Mouse (Mus musculus) lung, embryonic 14.5 days (tissue): Measurements from ENCODE around the gene Fyn. TPM values are rescaled to one million over a fixed set of nuclear protein-coding genes. Genes with fewer than 3 reads are reported as not detected.
A peak's percentile ranks its signal among the peaks of the same experiment; 100 is the strongest.

Experiments used
- ATAC-seq: fragments of 200-750 bp; cut with Nextera tagmentation; 2 replicates; pipeline ENCODE4 v1.8.0; 2017; ENCODE audit warnings: mild to moderate bottlenecking, moderate TSS enrichment, moderate library complexity; ENCODE audit not compliant: insufficient read depth
- DNase-seq: peaks from one replicate; pipeline ENCODE4 v3.0.0-alpha.2; 2015
- H3K27ac ChIP-seq: fragments of 300-500 bp; sonication (generic); 2 replicates; pipeline ENCODE4 v1.5.1; 2014; ENCODE audit warnings: low read depth, mild to moderate bottlenecking, moderate library complexity
- H3K27me3 ChIP-seq: fragments of 300-500 bp; sonication (generic); 2 replicates; pipeline ENCODE4 v1.6.1; 2014; ENCODE audit warnings: low read length, control low read depth; ENCODE audit not compliant: insufficient read depth
- H3K36me3 ChIP-seq: fragments of 300-500 bp; sonication (generic); 2 replicates; pipeline ENCODE4 v1.6.1; 2014; ENCODE audit warnings: control low read depth; ENCODE audit not compliant: insufficient read depth
- H3K4me1 ChIP-seq: fragments of 300-500 bp; sonication (generic); 2 replicates; pipeline ENCODE4 v1.6.1; 2014; ENCODE audit warnings: antibody characterized with exemption, control low read depth; ENCODE audit not compliant: insufficient read depth
- H3K4me2 ChIP-seq: fragments of 300-500 bp; sonication (generic); 2 replicates; pipeline ENCODE4 v1.6.1; 2014; ENCODE audit warnings: mild to moderate bottlenecking
- H3K4me3 ChIP-seq: fragments of 300-500 bp; sonication (generic); 2 replicates; pipeline ENCODE4 v1.5.1; 2014; ENCODE audit warnings: low read depth, low read length
- H3K9ac ChIP-seq: fragments of 300-500 bp; sonication (generic); 2 replicates; pipeline ENCODE4 v1.6.1; 2014
- H3K9me3 ChIP-seq: fragments of 300-500 bp; sonication (generic); 2 replicates; pipeline ENCODE4 v1.6.1; 2016; ENCODE audit warnings: low read depth, low read length, control low read depth
- CTCF ChIP-seq: IDR thresholded peaks from 2 replicates; pipeline ENCODE4 v1.5.1; 2016; ENCODE audit warnings: antibody characterized with exemption, low read depth
- WGBS: fragments of 180-500 bp; shearing (Covaris S2); extraction: QIAGEN DNeasy Blood & Tissue Kit; methylation state at CpG from one replicate; pipeline ENCODE4 v1.1.7; 2014; 5-methylcytosine and 5-hydroxymethylcytosine counted together
- polyA plus RNA-seq: library from polyadenylated mRNA; unstranded; fragments of >200 nt; fragmentation: Nextera tagmentation; extraction: Ambion mirVana; gene quantifications from 2 replicates; pipeline ENCODE4 v1.2.1, GENCODE M21; 2014

Fyn gene
- polyA plus RNA-seq, 1 experiment from 2014 or later: 30.3 TPM

DNA sequence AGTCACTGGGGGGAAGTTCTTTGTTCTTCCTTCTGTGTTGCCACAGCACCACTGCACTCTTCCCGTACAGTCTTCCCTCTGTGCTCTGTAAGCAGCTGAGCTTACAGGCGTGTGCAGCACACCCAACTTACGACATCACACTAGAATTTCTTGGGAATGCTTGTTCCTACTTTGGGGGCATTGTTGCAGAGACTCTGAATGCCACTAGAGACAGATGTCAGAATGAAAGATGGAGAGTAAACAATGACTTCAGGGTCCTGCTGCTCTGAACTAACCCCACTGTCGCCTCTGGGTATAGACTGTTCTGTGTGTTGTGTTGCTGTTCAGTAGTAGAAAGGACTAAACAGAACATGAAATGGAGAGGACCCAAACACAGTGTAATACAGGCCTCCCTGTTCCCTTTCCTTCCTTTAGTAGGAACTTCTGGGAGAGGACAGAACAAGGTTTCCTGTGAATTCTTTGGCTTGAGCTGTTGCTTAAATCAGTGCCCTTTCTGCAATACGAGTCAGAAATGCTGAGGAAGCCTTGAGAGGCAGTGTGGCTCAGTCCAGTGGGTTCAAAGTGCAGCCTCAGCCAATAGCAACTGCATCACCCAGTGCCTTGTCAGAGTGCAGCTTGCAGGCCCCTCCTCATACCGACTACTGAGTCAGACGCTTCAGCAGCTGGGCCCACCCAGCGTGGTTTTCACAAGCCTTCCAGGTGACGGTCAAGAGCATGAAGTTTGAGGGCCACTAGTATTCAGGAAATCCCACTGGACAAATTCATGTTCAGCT, 121.9 kb downstream of the Fyn start:
- Histone ChIP-seq H3K9me3 (no peaks in the 10 kb centered on the region), H3K4me2 (no peak overlapping the region), H3K4me3 (no peak overlapping the region), H3K27ac (peak overlapping the region; percentile 42; the same call in 1 of the 2 replicates), H3K27me3 (no peaks in the 10 kb centered on the region), H3K36me3 (no peaks in the 10 kb centered on the region), H3K9ac (no peak overlapping the region), H3K4me1 (peaks cover 32% of the 10 kb centered on the region; the same call in 1 of the 2 replicates)
- no peak for DNase-seq
- 41% methylated on average over 9 of the region's 9 CpGs for WGBS
- ATAC-seq: peak; percentile 30
- no peak for TF ChIP-seq CTCF

DNA sequence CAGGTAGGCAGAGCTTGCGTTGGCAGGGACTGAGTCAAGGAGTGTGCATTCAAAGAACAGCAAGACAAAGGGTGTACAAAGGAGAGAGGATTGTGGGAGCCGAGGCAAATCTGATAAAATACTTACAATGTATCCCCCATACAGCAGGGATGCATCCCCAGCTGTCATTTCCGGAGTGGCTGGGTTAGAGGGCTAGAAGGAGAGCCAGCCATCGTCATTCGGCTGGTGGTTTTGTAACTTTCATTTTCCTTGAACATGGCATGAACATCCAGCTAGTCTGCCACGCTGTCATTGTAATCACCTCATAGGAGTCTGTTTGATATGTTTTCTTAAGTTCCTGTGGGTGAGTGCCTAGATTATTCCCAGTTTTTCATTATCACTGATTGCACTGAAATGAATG, 123.5 kb downstream of the Fyn start:
- peaks cover 17% of the 10 kb centered on the region; the same call in 1 of the 2 replicates for H3K4me1 ChIP-seq
- no peak for DNase-seq
- H3K9me3 ChIP-seq: no peaks in the 10 kb centered on the region
- no peaks in the 10 kb centered on the region for H3K36me3 ChIP-seq
- H3K9ac ChIP-seq: no peak overlapping the region
- H3K27me3 ChIP-seq: no peaks in the 10 kb centered on the region
- no peak overlapping the region for H3K4me2 ChIP-seq
- no peak for TF ChIP-seq CTCF
- 68% methylated on average over 6 of the region's 6 CpGs for WGBS
- ATAC-seq: no peak
- no peak overlapping the region for H3K4me3 ChIP-seq
- no peak overlapping the region for H3K27ac ChIP-seq

DNA sequence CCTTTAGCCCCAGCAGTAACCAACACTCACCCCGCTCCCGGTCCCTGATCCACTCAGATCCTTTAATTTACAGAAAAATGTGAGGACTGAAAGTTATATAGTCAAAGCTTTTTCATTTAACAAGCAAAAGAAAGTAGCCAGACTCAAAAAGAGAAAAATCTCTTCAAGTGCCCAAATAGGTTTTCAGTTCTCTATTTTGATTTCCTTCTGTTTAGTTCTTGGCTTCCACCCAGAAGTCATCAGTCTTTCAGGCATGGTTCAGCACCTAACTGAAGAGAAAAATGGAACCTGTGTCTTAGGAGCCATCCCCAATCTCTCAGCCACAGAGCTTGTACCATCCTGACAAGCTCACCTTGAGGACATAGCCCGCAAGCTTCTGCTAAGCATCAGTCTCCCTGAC, 124.4 kb downstream of the Fyn start:
- Histone ChIP-seq H3K36me3 (no peaks in the 10 kb centered on the region), H3K9ac (no peak overlapping the region), H3K4me2 (no peak overlapping the region), H3K27me3 (no peaks in the 10 kb centered on the region), H3K9me3 (no peaks in the 10 kb centered on the region), H3K4me3 (no peak overlapping the region), H3K4me1 (peaks cover 11% of the 10 kb centered on the region; the same call in 1 of the 2 replicates), H3K27ac (no peak overlapping the region)
- ATAC-seq (no peak), DNase-seq (no peak)
- 82% methylated on average over 3 of the region's 3 CpGs for WGBS
- no peak for TF ChIP-seq CTCF

DNA sequence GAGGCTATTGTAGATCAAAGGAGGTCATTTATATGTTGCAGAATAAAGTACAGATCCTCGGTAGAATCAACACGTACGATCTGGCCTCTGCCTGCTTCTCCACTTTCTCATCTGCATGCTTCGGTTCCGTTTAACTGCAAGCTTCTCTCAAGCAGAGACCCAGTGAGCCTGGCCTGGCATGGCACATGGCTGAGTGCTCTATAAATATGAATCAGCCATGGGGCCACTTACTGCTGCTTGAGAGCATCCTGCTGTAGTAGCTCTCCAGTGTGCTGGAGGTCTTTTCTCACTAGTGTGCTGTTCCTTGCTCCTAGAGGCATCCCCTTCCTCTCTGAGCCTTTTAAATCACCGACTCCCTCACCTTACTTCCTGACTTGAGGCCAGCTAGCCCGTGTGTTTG, 130.0 kb downstream of the Fyn start:
- Histone ChIP-seq H3K4me1 (peaks cover 25% of the 10 kb centered on the region), H3K4me3 (no peak overlapping the region), H3K4me2 (no peak overlapping the region), H3K9ac (no peak overlapping the region), H3K9me3 (no peaks in the 10 kb centered on the region), H3K27me3 (no peaks in the 10 kb centered on the region), H3K27ac (no peak overlapping the region), H3K36me3 (no peaks in the 10 kb centered on the region)
- TF ChIP-seq CTCF: no peak
- 41% methylated on average over 7 of the region's 7 CpGs for WGBS
- ATAC-seq (no peak), DNase-seq (no peak)

DNA sequence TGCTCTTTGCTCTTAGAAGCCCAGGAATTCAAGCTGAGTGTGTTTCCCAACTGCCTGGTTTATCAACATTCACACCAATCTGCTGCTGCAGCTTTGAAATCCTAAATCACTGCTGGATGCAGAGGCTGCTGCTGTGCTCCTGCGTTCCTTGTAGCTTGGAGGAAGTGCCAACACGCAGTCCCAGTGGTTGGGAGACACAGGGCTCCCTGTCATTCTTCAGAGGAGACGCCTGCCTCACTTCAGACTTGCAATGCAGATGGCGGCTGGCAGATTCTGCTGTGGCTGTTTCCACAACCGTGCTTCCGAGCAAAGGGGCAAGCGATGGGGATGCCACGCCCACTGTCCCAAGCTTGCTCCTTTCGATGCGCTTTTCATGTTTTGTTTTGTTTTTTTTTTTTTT, 132.9 kb downstream of the Fyn start:
- H3K4me3 ChIP-seq: no peak overlapping the region
- TF ChIP-seq CTCF: no peak
- peak overlapping the region; percentile 18; the same call in 1 of the 2 replicates for H3K4me2 ChIP-seq
- DNase-seq (peak; percentile 63), ATAC-seq (no peak)
- H3K36me3 ChIP-seq: no peaks in the 10 kb centered on the region
- H3K9ac ChIP-seq: peak overlapping the region; percentile 3; the same call in 1 of the 2 replicates
- H3K9me3 ChIP-seq: no peaks in the 10 kb centered on the region
- H3K27me3 ChIP-seq: no peaks in the 10 kb centered on the region
- H3K4me1 ChIP-seq: peaks cover 42% of the 10 kb centered on the region
- peak overlapping the region; percentile 66; the same call in 1 of the 2 replicates for H3K27ac ChIP-seq
- WGBS: 37% methylated on average over 10 of the region's 10 CpGs

DNA sequence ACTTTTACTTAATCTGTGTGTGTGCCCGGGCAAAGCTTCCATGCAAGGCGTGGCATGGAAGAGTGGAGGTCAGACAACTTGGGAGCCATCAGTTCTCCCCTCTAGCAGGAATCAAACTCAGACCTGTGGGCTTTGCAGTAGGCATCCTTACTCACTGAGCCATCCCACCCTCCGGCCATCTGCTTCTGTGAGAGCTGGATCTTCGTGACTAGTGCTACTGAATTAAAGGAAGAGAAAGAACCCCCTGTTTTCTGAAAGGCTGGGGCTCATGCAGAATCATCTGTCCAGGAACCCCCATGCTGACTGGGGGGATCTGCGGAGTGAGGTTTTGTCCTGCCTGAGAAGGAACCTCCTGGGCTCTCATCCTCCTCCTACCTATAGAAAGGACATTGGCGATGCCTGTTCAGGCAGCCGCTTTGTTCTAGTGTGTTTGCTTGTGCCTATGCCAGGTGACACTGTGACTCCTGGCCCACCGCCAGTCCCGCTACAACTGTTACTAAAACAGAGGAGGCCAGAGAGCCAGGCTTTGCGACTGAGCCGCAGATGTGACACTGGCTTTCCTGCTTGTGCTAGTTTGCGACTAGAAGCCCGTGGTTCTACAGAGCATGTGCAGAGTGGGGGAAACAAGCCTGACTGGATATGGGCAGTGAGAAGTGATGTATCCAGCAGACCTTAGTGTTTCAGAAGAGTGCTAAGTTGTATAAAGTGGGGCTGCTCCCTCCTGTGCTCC, 133.5 kb downstream of the Fyn start:
- Histone ChIP-seq H3K4me1 (peaks cover 47% of the 10 kb centered on the region), H3K27ac (peak overlapping the region; percentile 73), H3K9ac (no peak overlapping the region), H3K36me3 (no peaks in the 10 kb centered on the region), H3K4me3 (no peak overlapping the region), H3K27me3 (no peaks in the 10 kb centered on the region), H3K9me3 (no peaks in the 10 kb centered on the region), H3K4me2 (peak overlapping the region; percentile 18; the same call in 1 of the 2 replicates)
- WGBS: 42% methylated on average over 13 of the region's 13 CpGs
- peak; percentile 62 for ATAC-seq
- peak; percentile 91 for DNase-seq
- no peak for TF ChIP-seq CTCF

DNA sequence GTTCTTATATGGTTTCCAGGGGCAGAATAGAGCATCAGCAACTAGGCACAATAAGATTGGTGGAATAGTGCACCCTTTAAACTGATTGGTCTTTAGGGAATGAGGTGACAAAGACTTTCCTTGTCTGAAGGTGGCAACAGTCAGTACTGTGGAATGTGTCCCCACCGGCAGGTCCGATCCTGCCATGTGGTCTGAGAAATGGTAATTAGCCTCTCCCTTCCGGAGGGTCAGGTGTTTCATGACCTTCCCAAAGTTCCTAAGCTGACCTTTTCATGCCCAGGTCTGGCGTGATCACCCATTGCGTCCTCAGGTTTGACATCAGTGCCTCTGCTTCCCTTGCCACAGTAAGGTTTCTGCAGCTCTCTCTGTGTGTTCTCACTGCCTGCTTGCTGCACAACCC, 134.7 kb downstream of the Fyn start:
- Histone ChIP-seq H3K27me3 (no peaks in the 10 kb centered on the region), H3K4me3 (no peak overlapping the region), H3K4me2 (no peak overlapping the region), H3K27ac (no peak overlapping the region), H3K9me3 (no peaks in the 10 kb centered on the region), H3K4me1 (peaks cover 48% of the 10 kb centered on the region), H3K9ac (no peak overlapping the region), H3K36me3 (no peaks in the 10 kb centered on the region)
- WGBS: 71% methylated on average over 5 of the region's 5 CpGs
- no peak for ATAC-seq
- DNase-seq: no peak
- TF ChIP-seq CTCF: no peak
